28 mouse cellular contexts compared by ENCODE assay signal in genomic region chr13:19689971-19690370, GRCm38 (mm10). TPM values are rescaled to one million over a fixed set of nuclear protein-coding genes. Genes with fewer than 3 reads are reported as not detected.
A peak's percentile ranks its signal among the peaks of the same experiment; 100 is the strongest.
DNase-seq lines count a peak whose midpoint lies in the region; ATAC-seq and TF ChIP-seq lines count a peak whose summit lies in the region.
"Had no signal": no experiment of that assay in that cellular context is flagged by ENCODE, and none has a peak within 500 bp of the region (broad histone marks: within the 10 kb centered on the region; RNA-seq: fewer than 3 reads in every experiment).

No protein-coding gene starts in this region.

- no peaks in the 10 kb centered on the region for H3K27me3 ChIP-seq in lung, postnatal 0 days (replicated peaks; ENCODE audit: insufficient read depth, low read length)
- no peaks in the 10 kb centered on the region for H3K27me3 ChIP-seq in forebrain, embryonic 13.5 days
- no peaks in the 10 kb centered on the region for H3K27me3 ChIP-seq in forebrain, embryonic 15.5 days
- H3K27me3 ChIP-seq: embryonic facial prominence, embryonic 15.5 days; heart, embryonic 15.5 days; hindbrain, embryonic 15.5 days had no signal

- H3K9ac ChIP-seq in lung, postnatal 0 days (replicated peaks; ENCODE audit: low read depth) = no peak overlapping the region
- no peak overlapping the region for H3K9ac ChIP-seq in forebrain, embryonic 13.5 days
- H3K9ac ChIP-seq in forebrain, embryonic 15.5 days (replicated peaks) = no peak overlapping the region
- H3K9ac ChIP-seq: embryonic facial prominence, embryonic 15.5 days; heart, embryonic 15.5 days; hindbrain, embryonic 15.5 days had no signal

- no peak for ATAC-seq in lung, postnatal 0 days
- ATAC-seq in common myeloid progenitor, adult 5-6 weeks (replicated peaks; ENCODE audit: low read depth, poor library complexity, severe bottlenecking) = peak; percentile 87
- ATAC-seq in megakaryocyte, adult 5-6 weeks (ENCODE audit: poor library complexity, severe bottlenecking) = peak; percentile 93
- no peak for ATAC-seq in forebrain, embryonic 13.5 days
- no peak for ATAC-seq in forebrain, embryonic 15.5 days (replicated peaks)
- ATAC-seq: CD4-positive, CD25-positive, alpha-beta regulatory T cell, adult 4 months; forebrain, embryonic 16.5 days had no signal

- H3K4me1 ChIP-seq in lung, postnatal 0 days (ENCODE audit: insufficient read depth, low read depth, low read length) = no peaks in the 10 kb centered on the region
- H3K4me1 ChIP-seq in lung, adult 2 months (ENCODE audit: control insufficient read depth, insufficient read depth, low read length) = no peaks in the 10 kb centered on the region
- H3K4me1 ChIP-seq in forebrain, embryonic 13.5 days = no peaks in the 10 kb centered on the region
- H3K4me1 ChIP-seq in forebrain, embryonic 15.5 days = no peaks in the 10 kb centered on the region
- H3K4me1 ChIP-seq: embryonic facial prominence, embryonic 15.5 days; forebrain, embryonic 10.5 days; heart, embryonic 15.5 days; hindbrain, embryonic 15.5 days had no signal

- no peak for TF ChIP-seq CTCF in lung, postnatal 0 days (IDR thresholded peaks at IDR 0.05)
- TF ChIP-seq CTCF in lung, adult 2 months (IDR thresholded peaks at IDR 0.05; ENCODE audit: insufficient read depth, low read length) = no peak

- WGBS in lung, postnatal 0 days = 42% methylated on average over 3 of the region's 3 CpGs
- 39% methylated on average over 3 of the region's 3 CpGs for WGBS in lung, adult 2 months
- WGBS in forebrain, embryonic 13.5 days = 48% methylated on average over 3 of the region's 3 CpGs
- WGBS in forebrain, embryonic 15.5 days = 48% methylated on average over 3 of the region's 3 CpGs

- no peak overlapping the region for H3K4me3 ChIP-seq in lung, postnatal 0 days (ENCODE audit: low read depth, low read length)
- no peak overlapping the region for H3K4me3 ChIP-seq in lung, adult 2 months (replicated peaks; ENCODE audit: extremely low read depth, low read depth, low read length)
- no peak overlapping the region for H3K4me3 ChIP-seq in forebrain, embryonic 13.5 days
- H3K4me3 ChIP-seq in forebrain, embryonic 15.5 days = no peak overlapping the region
- H3K4me3 ChIP-seq: embryonic facial prominence, embryonic 15.5 days; erythroblast, embryonic 14.5 days; forebrain, embryonic 10.5 days; heart, adult 2 months; heart, embryonic 15.5 days; hindbrain, embryonic 15.5 days had no signal

- peak; percentile 21 for DNase-seq in lung, postnatal 0 days (ENCODE audit: low spot score)
- DNase-seq in lung, adult 2 months = no peak
- DNase-seq in heart, postnatal 14 days = no peak
- DNase-seq: adrenal gland, postnatal 14 days; B cell, adult 2 months; cerebellum, adult 11-12 months; cerebellum, adult 9-10 months; embryo, embryonic 11 days; gastrocnemius, postnatal 10 days; heart, adult 2 months had no signal

- intact Hi-C loops in heart, postnatal 14 days (cut with DNase I) = loop anchor here (5.0 kb wide), 1 partner anchor 513 kb away; no protein-coding TSS in a partner anchor

- H3K9me3 ChIP-seq in lung, postnatal 0 days (ENCODE audit: low read length) = no peaks in the 10 kb centered on the region
- no peaks in the 10 kb centered on the region for H3K9me3 ChIP-seq in forebrain, embryonic 13.5 days (replicated peaks)
- no peaks in the 10 kb centered on the region for H3K9me3 ChIP-seq in forebrain, embryonic 15.5 days
- H3K9me3 ChIP-seq: embryonic facial prominence, embryonic 15.5 days; forebrain, embryonic 10.5 days; G1E; heart, embryonic 15.5 days; hindbrain, embryonic 15.5 days had no signal

- H3K27ac ChIP-seq in lung, postnatal 0 days (ENCODE audit: low read length) = no peak overlapping the region
- H3K27ac ChIP-seq in forebrain, embryonic 13.5 days = no peak overlapping the region
- H3K27ac ChIP-seq in forebrain, embryonic 15.5 days (replicated peaks) = no peak overlapping the region
- H3K27ac ChIP-seq: embryonic facial prominence, embryonic 15.5 days; forebrain, embryonic 10.5 days; heart, adult 2 months; heart, embryonic 15.5 days; hindbrain, embryonic 15.5 days had no signal

- TF ChIP-seq POLR2A in lung, adult 2 months (IDR thresholded peaks at IDR 0.05; ENCODE audit: borderline replicate concordance, extremely low read depth, low read depth, low read length) = no peak

- H3K4me2 ChIP-seq in lung, postnatal 0 days (replicated peaks; ENCODE audit: low read depth, low read length) = no peak overlapping the region
- no peak overlapping the region for H3K4me2 ChIP-seq in forebrain, embryonic 13.5 days
- H3K4me2 ChIP-seq in forebrain, embryonic 15.5 days (replicated peaks) = no peak overlapping the region
- H3K4me2 ChIP-seq: embryonic facial prominence, embryonic 15.5 days; heart, embryonic 11.5 days; heart, embryonic 15.5 days; hindbrain, embryonic 15.5 days had no signal

- no peaks in the 10 kb centered on the region for H3K36me3 ChIP-seq in lung, postnatal 0 days (ENCODE audit: insufficient read depth, low read length)
- no peaks in the 10 kb centered on the region for H3K36me3 ChIP-seq in forebrain, embryonic 13.5 days (ENCODE audit: poor library complexity, severe bottlenecking)
- no peaks in the 10 kb centered on the region for H3K36me3 ChIP-seq in forebrain, embryonic 15.5 days
- H3K36me3 ChIP-seq: embryonic facial prominence, embryonic 15.5 days; forebrain, embryonic 10.5 days; G1E; heart, embryonic 15.5 days; hindbrain, embryonic 15.5 days had no signal

- TF ChIP-seq EP300 in lung, postnatal 0 days (IDR thresholded peaks at IDR 0.05) = no peak

RNA-seq across cellular contexts. Expression of gene Nme8, which starts 7.6 kb away (rescaled TPM):
- polyA plus RNA-seq in lung, postnatal 0 days (2015; fragmentation: Nextera tagmentation; extraction: Ambion mirVana) = 0.11 TPM in 1 of 2 replicates, not detected in the other
- not detected in 2 replicates for polyA plus RNA-seq in lung, adult 2 months (2012; rRNA removed)
- not detected in 2 replicates for total RNA-seq in common myeloid progenitor, adult 5-6 weeks (2017)
- not detected in 2 replicates for total RNA-seq in megakaryocyte, adult 5-6 weeks (2015)
- total RNA-seq in megakaryocyte, adult 5-6 weeks (2017) = 0.37 TPM in 1 of 2 replicates, not detected in the other
- polyA plus RNA-seq in forebrain, embryonic 13.5 days (2015; fragmentation: Nextera tagmentation; extraction: Ambion mirVana) = 0.17 TPM in 1 of 2 replicates, not detected in the other
- polyA plus RNA-seq in forebrain, embryonic 15.5 days (2015; fragmentation: Nextera tagmentation; extraction: Ambion mirVana) = not detected in 2 replicates
- under 1 TPM in 1 of 2 experiments, not detected in 1; 0.17 TPM for total RNA-seq in heart, postnatal 14 days (2021)
- total RNA-seq: adrenal gland, postnatal 14 days; gastrocnemius, postnatal 10 days; gastrocnemius, postnatal 4 days; heart, adult 2 months; heart, postnatal 25 days had no signal
- polyA plus RNA-seq: CD4-positive, CD25-positive, alpha-beta regulatory T cell, adult 4 months; embryonic facial prominence, embryonic 11.5 days; embryonic facial prominence, embryonic 15.5 days; erythroblast, embryonic 14.5 days; forebrain, embryonic 10.5 days; forebrain, embryonic 16.5 days; frontal cortex, adult 2 months; G1E; heart, adult 2 months; heart, embryonic 11.5 days; hindbrain, embryonic 11.5 days had no signal

Comparison
In these comparisons a context has a peak if more than half of its experiments do, and no peak if none do; other contexts are left out.
1. ATAC-seq: peak in common myeloid progenitor, adult 5-6 weeks (single experiment) and megakaryocyte, adult 5-6 weeks (single experiment); none in lung, postnatal 0 days (single experiment), forebrain, embryonic 13.5 days (single experiment) and forebrain, embryonic 15.5 days (single experiment).